29 mouse cellular contexts compared by ENCODE assay signal in genomic region chr7:63893201-63893600, GRCm38 (mm10). TPM values are rescaled to one million over a fixed set of nuclear protein-coding genes. Genes with fewer than 3 reads are reported as not detected.
A peak's percentile ranks its signal among the peaks of the same experiment; 100 is the strongest.
DNase-seq lines count a peak whose midpoint lies in the region; ATAC-seq and TF ChIP-seq lines count a peak whose summit lies in the region.
"Had no signal": no experiment of that assay in that cellular context is flagged by ENCODE, and none has a peak within 500 bp of the region (broad histone marks: within the 10 kb centered on the region; RNA-seq: fewer than 3 reads in every experiment).

No protein-coding gene starts in this region.

- H3K36me3 ChIP-seq in heart, embryonic 16.5 days (ENCODE audit: control insufficient read depth, insufficient read depth), result peaks cover 19% of the 10 kb centered on the region
- H3K36me3 ChIP-seq in midbrain, embryonic 13.5 days, result peaks cover 28% of the 10 kb centered on the region
- H3K36me3 ChIP-seq in midbrain, embryonic 11.5 days (ENCODE audit: control insufficient read depth, insufficient read depth, low read length), result peaks cover 4% of the 10 kb centered on the region; the same call in 1 of the 2 replicates
- H3K36me3 ChIP-seq in forebrain, embryonic 14.5 days (ENCODE audit: control insufficient read depth, insufficient read depth, low read length), result peaks cover 27% of the 10 kb centered on the region
- peaks cover 21% of the 10 kb centered on the region for H3K36me3 ChIP-seq in forebrain, postnatal 0 days (ENCODE audit: insufficient read depth)

- 88% methylated on average over 5 of the region's 5 CpGs for WGBS in heart, embryonic 16.5 days
- WGBS in midbrain, embryonic 13.5 days, result 76% methylated on average over 5 of the region's 5 CpGs
- WGBS in midbrain, embryonic 11.5 days, result 94% methylated on average over 5 of the region's 5 CpGs
- WGBS in forebrain, embryonic 14.5 days, result 34% methylated on average over 5 of the region's 5 CpGs
- WGBS in forebrain, postnatal 0 days, result 30% methylated on average over 5 of the region's 5 CpGs
- WGBS in lung, adult 2 months, result 88% methylated on average over 5 of the region's 5 CpGs

- H3K27me3 ChIP-seq in heart, embryonic 16.5 days (ENCODE audit: control insufficient read depth, insufficient read depth, low read length), result no peaks in the 10 kb centered on the region
- H3K27me3 ChIP-seq in midbrain, embryonic 13.5 days, result no peaks in the 10 kb centered on the region
- no peaks in the 10 kb centered on the region for H3K27me3 ChIP-seq in midbrain, embryonic 11.5 days (ENCODE audit: control insufficient read depth, insufficient read depth, low read length)
- no peaks in the 10 kb centered on the region for H3K27me3 ChIP-seq in forebrain, embryonic 14.5 days (replicated peaks; ENCODE audit: control insufficient read depth, insufficient read depth, low read length)
- H3K27me3 ChIP-seq in forebrain, postnatal 0 days (ENCODE audit: insufficient read depth, low read length), result no peaks in the 10 kb centered on the region

- peaks cover 44% of the 10 kb centered on the region for H3K4me1 ChIP-seq in heart, embryonic 16.5 days (ENCODE audit: control insufficient read depth, insufficient read depth, low read length)
- H3K4me1 ChIP-seq in midbrain, embryonic 13.5 days (replicated peaks), result peaks cover 52% of the 10 kb centered on the region
- H3K4me1 ChIP-seq in midbrain, embryonic 11.5 days (ENCODE audit: control insufficient read depth, insufficient read depth, low read length), result peaks cover 14% of the 10 kb centered on the region
- H3K4me1 ChIP-seq in forebrain, embryonic 14.5 days (ENCODE audit: control insufficient read depth, insufficient read depth, low read length), result peaks cover 31% of the 10 kb centered on the region
- peaks cover 19% of the 10 kb centered on the region for H3K4me1 ChIP-seq in forebrain, postnatal 0 days (ENCODE audit: insufficient read depth)
- peaks cover 29% of the 10 kb centered on the region for H3K4me1 ChIP-seq in lung, adult 2 months (ENCODE audit: control insufficient read depth, insufficient read depth, low read length)

- H3K9me3 ChIP-seq in heart, embryonic 16.5 days (replicated peaks; ENCODE audit: control insufficient read depth, low read length), result no peaks in the 10 kb centered on the region
- H3K9me3 ChIP-seq in midbrain, embryonic 13.5 days, result no peaks in the 10 kb centered on the region
- H3K9me3 ChIP-seq in midbrain, embryonic 11.5 days (ENCODE audit: control insufficient read depth, low read length), result no peaks in the 10 kb centered on the region
- H3K9me3 ChIP-seq in forebrain, embryonic 14.5 days (replicated peaks; ENCODE audit: control insufficient read depth, low read length), result no peaks in the 10 kb centered on the region
- no peaks in the 10 kb centered on the region for H3K9me3 ChIP-seq in forebrain, postnatal 0 days (ENCODE audit: low read length)
- H3K9me3 ChIP-seq: heart, embryonic 10.5 days had no signal

- TF ChIP-seq POLR2A in lung, adult 2 months (IDR thresholded peaks at IDR 0.05; ENCODE audit: borderline replicate concordance, extremely low read depth, low read depth, low read length), result no peak

- peak overlapping the region; percentile 50; the same call in 1 of the 2 replicates for H3K27ac ChIP-seq in heart, embryonic 16.5 days (ENCODE audit: low read length)
- peak overlapping the region; percentile 53; the same call in 1 of the 2 replicates for H3K27ac ChIP-seq in midbrain, embryonic 13.5 days
- H3K27ac ChIP-seq in midbrain, embryonic 11.5 days (ENCODE audit: low read depth, low read length), result no peak overlapping the region
- H3K27ac ChIP-seq in forebrain, embryonic 14.5 days (ENCODE audit: low read depth, low read length), result peak overlapping the region; percentile 80
- H3K27ac ChIP-seq in forebrain, postnatal 0 days (ENCODE audit: low read depth, low read length), result 0 out of 2 replicates have a peak overlapping the region, but pooled peaks have one; percentile 5
- H3K27ac ChIP-seq: heart, embryonic 10.5 days had no signal

- no peak overlapping the region for H3K9ac ChIP-seq in heart, embryonic 16.5 days (ENCODE audit: low read length)
- no peak overlapping the region for H3K9ac ChIP-seq in midbrain, embryonic 13.5 days (replicated peaks)
- H3K9ac ChIP-seq in midbrain, embryonic 11.5 days (ENCODE audit: low read length), result no peak overlapping the region
- no peak overlapping the region for H3K9ac ChIP-seq in forebrain, embryonic 14.5 days (ENCODE audit: low read length)
- no peak overlapping the region for H3K9ac ChIP-seq in forebrain, postnatal 0 days
- H3K9ac ChIP-seq: liver, postnatal 0 days had no signal

- no peak overlapping the region for H3K4me3 ChIP-seq in heart, embryonic 16.5 days (ENCODE audit: low read length)
- no peak overlapping the region for H3K4me3 ChIP-seq in midbrain, embryonic 13.5 days (replicated peaks)
- no peak overlapping the region for H3K4me3 ChIP-seq in midbrain, embryonic 11.5 days (ENCODE audit: low read depth, low read length)
- no peak overlapping the region for H3K4me3 ChIP-seq in forebrain, embryonic 14.5 days (ENCODE audit: low read depth, low read length)
- H3K4me3 ChIP-seq in forebrain, postnatal 0 days (ENCODE audit: low read depth, low read length), result no peak overlapping the region
- H3K4me3 ChIP-seq in lung, adult 2 months (replicated peaks; ENCODE audit: extremely low read depth, low read depth, low read length), result no peak overlapping the region
- H3K4me3 ChIP-seq: erythroblast, embryonic 14.5 days; heart, embryonic 10.5 days had no signal

- ATAC-seq in heart, embryonic 16.5 days (replicated peaks; ENCODE audit: extremely low read depth, insufficient read depth, low FRiP score), result no peak
- ATAC-seq in midbrain, embryonic 13.5 days, result no peak
- no peak for ATAC-seq in midbrain, embryonic 11.5 days (ENCODE audit: low FRiP score)
- peak; percentile 25 for ATAC-seq in forebrain, embryonic 14.5 days
- no peak for ATAC-seq in forebrain, postnatal 0 days
- ATAC-seq: liver, postnatal 0 days had no signal

- TF ChIP-seq CTCF in forebrain, postnatal 0 days (IDR thresholded peaks at IDR 0.05; ENCODE audit: low read depth), result no peak
- no peak for TF ChIP-seq CTCF in lung, adult 2 months (IDR thresholded peaks at IDR 0.05; ENCODE audit: insufficient read depth, low read length)

- no peak overlapping the region for H3K4me2 ChIP-seq in heart, embryonic 16.5 days (ENCODE audit: low read depth, low read length)
- H3K4me2 ChIP-seq in midbrain, embryonic 13.5 days (replicated peaks), result no peak overlapping the region
- no peak overlapping the region for H3K4me2 ChIP-seq in midbrain, embryonic 11.5 days
- 0 out of 2 replicates have a peak overlapping the region, but pooled peaks have one; percentile 7 for H3K4me2 ChIP-seq in forebrain, embryonic 14.5 days (ENCODE audit: low read length)
- H3K4me2 ChIP-seq in forebrain, postnatal 0 days (ENCODE audit: low read depth), result no peak overlapping the region

- DNase-seq in heart, adult 8-10 months (ENCODE audit: low spot score), result no peak
- DNase-seq in midbrain, embryonic 11.5 days (ENCODE audit: low spot score, missing footprints), result no peak
- peak; percentile 51 for DNase-seq in forebrain, embryonic 14.5 days (ENCODE audit: low spot score)
- DNase-seq in forebrain, postnatal 0 days, result no peak
- DNase-seq in lung, adult 2 months, result no peak
- no peak for DNase-seq in retina, postnatal 1 day
- DNase-seq: cerebellum, adult 9-11 months; gastrocnemius, postnatal 14 days; heart, postnatal 36 days; kidney, adult 18-20 months; kidney, postnatal 10 days; left cerebral cortex, postnatal 4 days; liver, postnatal 0 days; lung, postnatal 36 days; right cerebral cortex, postnatal 14 days; spleen, adult 18-20 months had no signal

RNA-seq across cellular contexts. Expression of gene E030018B13Rik, which starts 23.5 kb away (rescaled TPM):
- polyA plus RNA-seq in heart, embryonic 16.5 days (2015; fragmentation: Nextera tagmentation; extraction: Ambion mirVana), result 0.18 TPM in 1 of 2 replicates, not detected in the other
- not detected for total RNA-seq in heart, adult 8-10 months (2022)
- polyA plus RNA-seq in midbrain, embryonic 13.5 days (2015; fragmentation: Nextera tagmentation; extraction: Ambion mirVana), result 0.22 and 0.27 TPM in 2 replicates
- polyA plus RNA-seq in midbrain, embryonic 11.5 days (2014; fragmentation: Nextera tagmentation; extraction: Ambion mirVana), result 0.14 TPM in 1 of 2 replicates, not detected in the other
- not detected in 2 replicates for polyA plus RNA-seq in forebrain, embryonic 14.5 days (2014; fragmentation: Nextera tagmentation; extraction: Ambion mirVana)
- total RNA-seq in forebrain, postnatal 0 days (2014; rRNA removed), result not detected in 2 replicates
- not detected in 2 replicates for polyA plus RNA-seq in forebrain, postnatal 0 days (2015; fragmentation: Nextera tagmentation; extraction: Ambion mirVana)
- polyA plus RNA-seq in lung, adult 2 months (2012; rRNA removed), result not detected in 2 replicates
- total RNA-seq: adrenal gland, adult 18-20 months; adrenal gland, postnatal 4 days; gastrocnemius, postnatal 14 days; heart, postnatal 36 days; layer of hippocampus, adult 18-20 months; left cerebral cortex, postnatal 4 days; megakaryocyte-erythroid progenitor cell, adult 5-6 weeks had no signal
- polyA plus RNA-seq: cortical plate, adult 2 months; embryonic facial prominence, embryonic 11.5 days; erythroblast, embryonic 14.5 days; liver, adult 2 months; stomach, embryonic 16.5 days; urinary bladder, adult 2 months had no signal

RNA-seq across cellular contexts. Expression of gene Klf13, which starts 45.5 kb away (rescaled TPM):
- polyA plus RNA-seq in heart, embryonic 16.5 days (2015; fragmentation: Nextera tagmentation; extraction: Ambion mirVana), result 24.2 and 26.7 TPM in 2 replicates
- 10 to 100 TPM; 39.6 to 53.1 (median 47.7) TPM for total RNA-seq in heart, adult 8-10 months (2022)
- polyA plus RNA-seq in midbrain, embryonic 13.5 days (2015; fragmentation: Nextera tagmentation; extraction: Ambion mirVana), result 24.4 and 24.7 TPM in 2 replicates
- polyA plus RNA-seq in midbrain, embryonic 11.5 days (2014; fragmentation: Nextera tagmentation; extraction: Ambion mirVana), result 31.5 and 32.0 TPM in 2 replicates
- polyA plus RNA-seq in forebrain, embryonic 14.5 days (2014; fragmentation: Nextera tagmentation; extraction: Ambion mirVana), result 28.2 and 33.2 TPM in 2 replicates
- total RNA-seq in forebrain, postnatal 0 days (2014; rRNA removed), result 25.5 and 32.0 TPM in 2 replicates
- polyA plus RNA-seq in forebrain, postnatal 0 days (2015; fragmentation: Nextera tagmentation; extraction: Ambion mirVana), result 24.8 and 32.0 TPM in 2 replicates
- polyA plus RNA-seq in lung, adult 2 months (2012; rRNA removed), result 88.4 and 109 TPM in 2 replicates
